Mouse (Mus musculus): ENCODE measurements around the gene Nppb.

DNA sequence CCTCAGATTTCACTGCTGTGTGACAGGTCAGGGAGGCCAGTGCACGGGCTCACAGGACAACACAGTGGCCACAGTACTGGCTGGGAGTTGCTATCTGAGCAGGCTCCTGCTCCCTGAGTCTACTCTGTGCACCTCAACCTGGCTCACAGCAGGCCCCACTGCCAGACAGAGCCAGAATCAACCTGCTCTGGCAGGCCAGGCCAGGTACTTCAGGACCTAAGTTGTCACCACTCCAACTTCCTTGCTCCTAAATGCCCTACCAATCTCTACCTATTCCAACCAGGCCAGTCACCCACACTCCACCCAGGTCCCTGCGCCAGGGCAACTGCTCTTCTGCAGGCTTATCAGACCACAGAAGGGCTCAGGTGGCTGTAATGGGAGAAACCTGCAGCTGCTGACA, 24.1 kb downstream of the Nppb start:
- TF ChIP-seq TAL1 (IDR thresholded peaks at IDR 0.05; ENCODE audit: low read length) (no peak), GATA1 (IDR thresholded peaks at IDR 0.05; ENCODE audit: low read length) (no peak)

Data from erythroblast, embryonic 14.5 days (primary cell).